27 mouse cellular contexts compared by ENCODE assay signal in the genomic region with DNA sequence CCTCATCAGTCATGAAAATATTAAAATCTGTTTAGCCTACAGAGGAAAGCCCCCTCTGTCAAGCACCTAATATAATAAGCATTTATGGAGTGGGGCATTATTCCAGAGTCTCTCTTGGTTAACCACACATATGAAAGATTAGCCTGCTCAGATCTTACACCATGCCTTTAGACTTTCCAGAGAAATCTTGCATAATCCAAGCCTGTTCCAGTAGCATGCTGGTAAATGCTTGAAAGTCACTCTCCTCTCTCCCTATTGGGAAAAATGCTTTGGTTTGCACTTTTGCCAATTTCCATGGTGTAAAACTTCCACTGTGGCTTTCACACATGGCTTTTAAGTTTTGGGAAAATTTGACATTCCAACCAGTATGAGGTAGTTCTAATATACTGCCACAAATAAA.
DNase-seq lines count a peak whose midpoint lies in the region; ATAC-seq and TF ChIP-seq lines count a peak whose summit lies in the region.
"Had no signal": no experiment of that assay in that cellular context is flagged by ENCODE, and none has a peak within 500 bp of the region (broad histone marks: within the 10 kb centered on the region; RNA-seq: fewer than 3 reads in every experiment).

No protein-coding gene starts in this region.

- no peak for TF ChIP-seq POLR2A in limb, embryonic 14.5 days (IDR thresholded peaks at IDR 0.05; ENCODE audit: borderline replicate concordance, extremely low read depth, insufficient read depth, insufficient read length)

- TF ChIP-seq EP300 in lung, postnatal 0 days (IDR thresholded peaks at IDR 0.05), result no peak
- no peak for TF ChIP-seq EP300 in stomach, postnatal 0 days (optimal IDR thresholded peaks at IDR 0.05)

- H3K27me3 ChIP-seq in heart, embryonic 13.5 days (replicated peaks), result no peaks in the 10 kb centered on the region
- H3K27me3 ChIP-seq in lung, postnatal 0 days (replicated peaks; ENCODE audit: insufficient read depth, low read length), result no peaks in the 10 kb centered on the region
- H3K27me3 ChIP-seq in limb, embryonic 14.5 days (ENCODE audit: control insufficient read depth, insufficient read depth, low read length), result no peaks in the 10 kb centered on the region
- no peaks in the 10 kb centered on the region for H3K27me3 ChIP-seq in stomach, postnatal 0 days (ENCODE audit: control insufficient read depth, insufficient read depth, low read length)
- H3K27me3 ChIP-seq: embryonic facial prominence, embryonic 13.5 days; forebrain, embryonic 13.5 days; heart, embryonic 15.5 days; hindbrain, embryonic 12.5 days; intestine, embryonic 15.5 days; limb, embryonic 12.5 days; liver, embryonic 13.5 days; neural tube, embryonic 13.5 days had no signal

- no peak for DNase-seq in heart, postnatal 4 days
- peak; percentile 49 for DNase-seq in lung, postnatal 0 days (ENCODE audit: low spot score)
- no peak for DNase-seq in lung, postnatal 25 days (ENCODE audit: low spot score)
- DNase-seq in limb, embryonic 14.5 days (ENCODE audit: low spot score), result peak; percentile 72
- DNase-seq in cerebellum, adult 8-10 months, result no peak
- DNase-seq in stomach, postnatal 0 days (ENCODE audit: low spot score), result no peak
- DNase-seq: adrenal gland, postnatal 10 days; cerebellum, adult 11 months; cerebellum, adult 9-11 months; embryo, embryonic 11 days; gastrocnemius, postnatal 10 days; kidney, adult 9 months; kidney, postnatal 25 days; liver, embryonic 13.5 days; lung, adult 2 months had no signal

- H3K4me3 ChIP-seq in heart, embryonic 13.5 days, result no peak overlapping the region
- no peak overlapping the region for H3K4me3 ChIP-seq in lung, postnatal 0 days (ENCODE audit: low read depth, low read length)
- no peak overlapping the region for H3K4me3 ChIP-seq in limb, embryonic 14.5 days (replicated peaks; ENCODE audit: low read length)
- H3K4me3 ChIP-seq in stomach, postnatal 0 days (ENCODE audit: low read depth, low read length), result no peak overlapping the region
- H3K4me3 ChIP-seq: embryonic facial prominence, embryonic 13.5 days; forebrain, embryonic 13.5 days; heart, embryonic 15.5 days; hindbrain, embryonic 12.5 days; intestine, embryonic 15.5 days; limb, embryonic 12.5 days; liver, embryonic 13.5 days; neural tube, embryonic 13.5 days had no signal

- peaks cover 15% of the 10 kb centered on the region for H3K4me1 ChIP-seq in heart, embryonic 13.5 days
- no peaks in the 10 kb centered on the region for H3K4me1 ChIP-seq in lung, postnatal 0 days (ENCODE audit: insufficient read depth, low read depth, low read length)
- H3K4me1 ChIP-seq in limb, embryonic 14.5 days (ENCODE audit: control insufficient read depth, insufficient read depth, low read length), result peaks cover 23% of the 10 kb centered on the region
- no peaks in the 10 kb centered on the region for H3K4me1 ChIP-seq in stomach, postnatal 0 days (replicated peaks; ENCODE audit: control insufficient read depth, insufficient read depth)
- H3K4me1 ChIP-seq: embryonic facial prominence, embryonic 13.5 days; hindbrain, embryonic 12.5 days; intestine, embryonic 15.5 days; limb, embryonic 12.5 days; liver, embryonic 13.5 days had no signal

- no peaks in the 10 kb centered on the region for H3K36me3 ChIP-seq in heart, embryonic 13.5 days
- H3K36me3 ChIP-seq in lung, postnatal 0 days (ENCODE audit: insufficient read depth, low read length), result no peaks in the 10 kb centered on the region
- no peaks in the 10 kb centered on the region for H3K36me3 ChIP-seq in limb, embryonic 14.5 days (ENCODE audit: control insufficient read depth, insufficient read depth, low read length)
- H3K36me3 ChIP-seq in stomach, postnatal 0 days (ENCODE audit: control insufficient read depth, insufficient read depth, low read length), result no peaks in the 10 kb centered on the region
- H3K36me3 ChIP-seq: embryonic facial prominence, embryonic 13.5 days; heart, embryonic 15.5 days; hindbrain, embryonic 12.5 days; intestine, embryonic 15.5 days; limb, embryonic 12.5 days; liver, embryonic 13.5 days; neural tube, embryonic 13.5 days had no signal

- TF ChIP-seq CTCF in lung, postnatal 0 days (IDR thresholded peaks at IDR 0.05), result no peak
- no peak for TF ChIP-seq CTCF in stomach, postnatal 0 days (IDR thresholded peaks at IDR 0.05; ENCODE audit: low read depth)

- no peak for ATAC-seq in heart, embryonic 13.5 days (ENCODE audit: extremely low read depth, insufficient number of reproducible peaks, low FRiP score, low TSS enrichment)
- ATAC-seq in lung, postnatal 0 days, result no peak
- ATAC-seq in limb, embryonic 14.5 days (ENCODE audit: low FRiP score, low read depth), result peak; percentile 64
- no peak for ATAC-seq in stomach, postnatal 0 days (ENCODE audit: low FRiP score, low TSS enrichment)
- ATAC-seq: activated CD4-positive, CD25-positive, alpha-beta regulatory T cell, adult 4 months; CD4-positive, CD25-positive, alpha-beta regulatory T cell, adult 4 months; forebrain, embryonic 13.5 days; hindbrain, postnatal 0 days; intestine, embryonic 15.5 days had no signal

- H3K9me3 ChIP-seq in heart, embryonic 13.5 days, result no peaks in the 10 kb centered on the region
- H3K9me3 ChIP-seq in lung, postnatal 0 days (ENCODE audit: low read length), result no peaks in the 10 kb centered on the region
- no peaks in the 10 kb centered on the region for H3K9me3 ChIP-seq in limb, embryonic 14.5 days (ENCODE audit: control insufficient read depth, low read length)
- no peaks in the 10 kb centered on the region for H3K9me3 ChIP-seq in stomach, postnatal 0 days (ENCODE audit: control insufficient read depth, low read length)
- H3K9me3 ChIP-seq: embryonic facial prominence, embryonic 13.5 days; forebrain, embryonic 13.5 days; heart, embryonic 15.5 days; hindbrain, embryonic 12.5 days; intestine, embryonic 15.5 days; limb, embryonic 12.5 days; liver, embryonic 13.5 days; neural tube, embryonic 13.5 days had no signal

- H3K4me2 ChIP-seq in heart, embryonic 13.5 days, result no peak overlapping the region
- H3K4me2 ChIP-seq in lung, postnatal 0 days (replicated peaks; ENCODE audit: low read depth, low read length), result no peak overlapping the region
- no peak overlapping the region for H3K4me2 ChIP-seq in limb, embryonic 14.5 days (replicated peaks; ENCODE audit: low read depth, low read length, severe bottlenecking)
- no peak overlapping the region for H3K4me2 ChIP-seq in stomach, postnatal 0 days (replicated peaks; ENCODE audit: low read depth)
- H3K4me2 ChIP-seq: embryonic facial prominence, embryonic 13.5 days; forebrain, embryonic 13.5 days; heart, embryonic 15.5 days; hindbrain, embryonic 12.5 days; intestine, embryonic 15.5 days; limb, embryonic 12.5 days; liver, embryonic 13.5 days; midbrain, embryonic 11.5 days; neural tube, embryonic 13.5 days had no signal

- no peak overlapping the region for H3K9ac ChIP-seq in heart, embryonic 13.5 days
- no peak overlapping the region for H3K9ac ChIP-seq in lung, postnatal 0 days (replicated peaks; ENCODE audit: low read depth)
- H3K9ac ChIP-seq in limb, embryonic 14.5 days (ENCODE audit: low read depth, low read length, severe bottlenecking), result no peak overlapping the region
- no peak overlapping the region for H3K9ac ChIP-seq in stomach, postnatal 0 days (ENCODE audit: low read length)
- H3K9ac ChIP-seq: embryonic facial prominence, embryonic 13.5 days; forebrain, embryonic 13.5 days; heart, embryonic 15.5 days; hindbrain, embryonic 12.5 days; intestine, embryonic 15.5 days; limb, embryonic 12.5 days; liver, embryonic 13.5 days; neural tube, embryonic 13.5 days had no signal

- 0 out of 2 replicates have a peak overlapping the region, but pooled peaks have one; percentile 7 for H3K27ac ChIP-seq in heart, embryonic 13.5 days (replicated peaks)
- no peak overlapping the region for H3K27ac ChIP-seq in lung, postnatal 0 days (ENCODE audit: low read length)
- peak overlapping the region; percentile 14; the same call in 1 of the 2 replicates for H3K27ac ChIP-seq in limb, embryonic 14.5 days (replicated peaks; ENCODE audit: low read depth, low read length)
- H3K27ac ChIP-seq in stomach, postnatal 0 days (replicated peaks), result no peak overlapping the region
- H3K27ac ChIP-seq: embryonic facial prominence, embryonic 13.5 days; forebrain, embryonic 13.5 days; heart, embryonic 15.5 days; hindbrain, embryonic 12.5 days; hindbrain, postnatal 0 days; intestine, embryonic 15.5 days; liver, embryonic 13.5 days; neural tube, embryonic 13.5 days had no signal

Comparison
In these comparisons a context has a peak if more than half of its experiments do, and no peak if none do; other contexts are left out.
1. DNase-seq: peak in lung, postnatal 0 days (single experiment) and limb, embryonic 14.5 days (single experiment); none in heart, postnatal 4 days (single experiment), lung, postnatal 25 days (single experiment), cerebellum, adult 8-10 months (single experiment) and stomach, postnatal 0 days (single experiment).
2. H3K27ac ChIP-seq: peak in heart, embryonic 13.5 days (single experiment) and limb, embryonic 14.5 days (single experiment); none in lung, postnatal 0 days (single experiment) and stomach, postnatal 0 days (single experiment).